Mouse (Mus musculus) adrenal gland, postnatal 4 days (tissue): ENCODE measurements around the gene Wrap73. TPM values are rescaled to one million over a fixed set of nuclear protein-coding genes. Genes with fewer than 3 reads are reported as not detected.

Experiments
- DNase-seq, 2 experiments: peaks; one replicate each; pipeline ENCODE4 v3.0.0; 2021 to 2022; ENCODE audit warnings: low spot score in 2 of 2, mixed read lengths in 2 of 2
- long read RNA-seq, 2 experiments: library from polyadenylated mRNA; stranded (forward); transcript quantifications; one replicate each; pipeline ENCODE4 v2.0.0; 2021
- total RNA-seq, 2 experiments: library from RNA; stranded (reverse); gene quantifications; 2 replicates each; pipeline ENCODE4 v1.2.3; 2021

Gene Wrap73
- 10 to 100 TPM; 17.8 to 18.7 TPM for total RNA-seq
- long read RNA-seq, experiment 1, transcript Wrap73-201 (12 exons, 1,598 nt): major isoform, 18 of 24 reads
- long read RNA-seq, experiment 1, partial matches to known transcripts: 4 of 24 reads
- long read RNA-seq, experiment 1, other reads (novel, unspliced or antisense): 2 of 24 reads
- long read RNA-seq, experiment 2, transcript Wrap73-201 (12 exons, 1,598 nt): major isoform, 26 of 35 reads
- long read RNA-seq, experiment 2, partial matches to known transcripts: 7 of 35 reads
- long read RNA-seq, experiment 2, other reads (novel, unspliced or antisense): 2 of 35 reads

GRCm38 (mm10) chr4:154142211-154143040 lies at the start of gene Wrap73:
Gene Wrap73, plus strand, starts transcription at chr4:154142372.
- peak; percentile 77 to 79 for DNase-seq

- no peak for DNase-seq
These were observed 49.0 kb upstream of the Wrap73 start for GRCm38 (mm10) chr4:154093210-154093609.

GRCm38 (mm10) chr4:154096111-154096510 lies 46.1 kb upstream of the Wrap73 start:
- DNase-seq: no peak

- no peak for DNase-seq
These were observed 42.8 kb upstream of the Wrap73 start for GRCm38 (mm10) chr4:154099361-154099760.

GRCm38 (mm10) chr4:154103386-154103785 lies 38.8 kb upstream of the Wrap73 start:
- no peak for DNase-seq

GRCm38 (mm10) chr4:154103912-154104311 lies 38.3 kb upstream of the Wrap73 start:
- no peak for DNase-seq

- DNase-seq: peak in 1 of 2 experiments; percentile 21
These were observed 36.7 kb upstream of the Wrap73 start for GRCm38 (mm10) chr4:154105381-154106001.

- DNase-seq: no peak
These were observed 35.6 kb upstream of the Wrap73 start for GRCm38 (mm10) chr4:154106497-154107061.

GRCm38 (mm10) chr4:154109216-154109849 lies 32.8 kb upstream of the Wrap73 start:
- DNase-seq: no peak

GRCm38 (mm10) chr4:154109850-154110243 lies 32.3 kb upstream of the Wrap73 start:
- no peak for DNase-seq

- no peak for DNase-seq
These were observed 25.8 kb upstream of the Wrap73 start for GRCm38 (mm10) chr4:154116421-154116820.

GRCm38 (mm10) chr4:154118782-154119181 lies 23.4 kb upstream of the Wrap73 start:
- no peak for DNase-seq

- no peak for DNase-seq
These were observed 23.0 kb upstream of the Wrap73 start for GRCm38 (mm10) chr4:154119208-154119607.

GRCm38 (mm10) chr4:154121800-154122199 lies 20.4 kb upstream of the Wrap73 start:
- no peak for DNase-seq

GRCm38 (mm10) chr4:154122374-154122773 lies 19.8 kb upstream of the Wrap73 start:
- no peak for DNase-seq

- no peak for DNase-seq
These were observed 18.6 kb upstream of the Wrap73 start for GRCm38 (mm10) chr4:154123553-154123952.

GRCm38 (mm10) chr4:154125202-154125601 lies 17.0 kb upstream of the Wrap73 start:
- DNase-seq: no peak

- DNase-seq: no peak
These were observed 14.9 kb upstream of the Wrap73 start for GRCm38 (mm10) chr4:154127273-154127672.

GRCm38 (mm10) chr4:154129950-154130349 lies 12.2 kb upstream of the Wrap73 start:
- DNase-seq: no peak

GRCm38 (mm10) chr4:154131894-154132293 lies 10.3 kb upstream of the Wrap73 start:
- no peak for DNase-seq

GRCm38 (mm10) chr4:154134803-154135202 lies 7.4 kb upstream of the Wrap73 start:
- DNase-seq: no peak
